Mouse (Mus musculus) liver, postnatal 0 days (tissue): Measurements from ENCODE around the gene Ptk7.

Experiments
- CTCF ChIP-seq: sonication (generic); IDR thresholded peaks from 2 replicates; pipeline ENCODE4 v1.5.1; 2016; ENCODE audit warnings: antibody characterized with exemption, low read depth
- EP300 ChIP-seq: IDR thresholded peaks from 2 replicates; pipeline ENCODE4 v1.6.1; 2016; ENCODE audit warnings: antibody characterized with exemption, low read depth, mild to moderate bottlenecking

DNA sequence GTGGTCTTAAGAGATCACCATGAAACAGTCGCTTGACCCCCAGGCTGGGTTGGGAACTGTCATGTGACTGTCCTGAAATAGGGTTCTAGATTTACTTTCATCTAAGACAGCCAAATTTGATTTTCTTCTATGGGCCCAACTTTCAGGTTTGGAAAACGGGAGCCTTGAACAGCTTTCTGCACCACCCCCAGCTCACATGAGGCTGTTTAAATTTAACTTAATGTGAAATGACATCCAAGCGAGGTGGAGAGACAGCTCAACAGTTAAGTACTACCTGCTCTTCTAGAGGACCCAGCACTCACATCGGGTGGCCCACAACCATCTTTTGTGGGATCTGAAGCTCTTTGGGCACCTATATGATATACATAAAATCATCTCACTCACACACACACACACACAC, 30.3 kb downstream of the Ptk7 start:
- TF ChIP-seq CTCF (no peak), EP300 (no peak)
